Mouse (Mus musculus): Measurements from ENCODE around the gene Zfp59. TPM values are rescaled to one million over a fixed set of nuclear protein-coding genes. Genes with fewer than 3 reads are reported as not detected.

The Zfp59 gene
- polyA plus RNA-seq, 1 experiment from 2014 or later: 10.2 TPM

DNA sequence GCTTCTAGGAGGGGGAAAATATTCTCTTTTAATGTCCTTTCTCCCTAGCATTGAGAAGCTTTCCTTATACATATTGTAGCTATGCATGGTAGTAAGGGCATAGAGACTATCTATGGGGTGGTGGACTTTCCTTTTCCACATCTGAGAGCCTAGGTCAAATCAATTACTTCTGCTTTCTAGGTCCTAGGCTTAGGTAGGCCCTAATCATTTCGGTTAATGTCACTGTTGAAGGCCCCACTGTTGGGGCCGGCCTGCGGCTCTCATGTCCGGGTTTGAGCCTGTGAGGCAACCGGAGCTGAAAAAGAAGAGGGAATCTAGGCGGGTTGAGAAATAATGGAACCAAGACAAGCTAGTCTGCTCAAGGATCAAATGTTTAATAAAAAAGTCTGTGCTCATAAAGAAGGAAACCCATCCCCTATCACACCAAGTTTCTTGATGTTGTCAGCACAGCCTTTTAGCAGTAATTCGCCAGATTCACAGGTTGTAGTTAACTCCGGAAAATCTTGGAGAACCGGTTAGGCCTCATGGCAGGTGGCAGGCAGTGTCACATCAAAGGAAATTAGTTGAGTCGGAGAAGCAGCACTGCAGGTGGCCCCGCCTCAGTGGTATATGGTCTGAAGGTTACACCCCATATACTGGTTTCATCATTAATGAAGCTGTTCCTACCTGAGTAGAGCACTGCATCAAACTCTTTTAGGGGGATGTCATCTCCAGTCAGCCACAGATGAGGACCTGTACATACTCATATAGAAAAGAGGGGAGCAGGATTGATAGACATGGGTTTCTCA, 66.8 kb downstream of the Zfp59 start:
- Histone ChIP-seq H3K27me3 (no peaks in the 10 kb centered on the region), H3K9ac (no peak overlapping the region), H3K4me1 (no peaks in the 10 kb centered on the region), H3K9me3 (peaks cover 9% of the 10 kb centered on the region), H3K27ac (no peak overlapping the region), H3K36me3 (peaks cover 14% of the 10 kb centered on the region), H3K4me2 (replicated peaks) (no peak overlapping the region), H3K4me3 (no peak overlapping the region)
- 68% methylated on average over 11 of the region's 11 CpGs for whole genome bisulfite sequencing
- no peak for ATAC-seq (ENCODE audit: low FRiP score, low read depth)

Other genes starting within 250 kb of the Zfp59 start
- gene Akt2, start 247.1 kb upstream of the Zfp59 start, polyA plus RNA-seq (2015; fragmentation: Nextera tagmentation; extraction: Ambion mirVana): 114 and 117 TPM in 2 replicates
- gene Ttc9b, start 184.7 kb upstream of the Zfp59 start, polyA plus RNA-seq (2015; fragmentation: Nextera tagmentation; extraction: Ambion mirVana): 0.10 TPM in 1 of 2 replicates, not detected in the other
- 8.2 and 8.8 TPM in 2 replicates for gene Map3k10, start 164.0 kb upstream of the Zfp59 start, polyA plus RNA-seq (2015; fragmentation: Nextera tagmentation; extraction: Ambion mirVana)
- gene Zfp607b, start 149.3 kb upstream of the Zfp59 start, polyA plus RNA-seq (2015; fragmentation: Nextera tagmentation; extraction: Ambion mirVana): 4.9 and 6.3 TPM in 2 replicates
- gene Zfp60, start 107.2 kb upstream of the Zfp59 start, polyA plus RNA-seq (2015; fragmentation: Nextera tagmentation; extraction: Ambion mirVana): 47.5 TPM in 2 replicates
- gene Zfp626, start 31.4 kb upstream of the Zfp59 start, polyA plus RNA-seq (2015; fragmentation: Nextera tagmentation; extraction: Ambion mirVana): 2.7 TPM in 2 replicates
- 3.4 and 3.6 TPM in 2 replicates for gene Zfp607a, start 18.9 kb downstream of the Zfp59 start, polyA plus RNA-seq (2015; fragmentation: Nextera tagmentation; extraction: Ambion mirVana)
- gene Zfp974, start 90.9 kb downstream of the Zfp59 start, polyA plus RNA-seq (2015; fragmentation: Nextera tagmentation; extraction: Ambion mirVana): 10.0 and 12.0 TPM in 2 replicates
- gene Zfp780b, start 140.6 kb downstream of the Zfp59 start, polyA plus RNA-seq (2015; fragmentation: Nextera tagmentation; extraction: Ambion mirVana): 23.8 and 24.2 TPM in 2 replicates
- 4.9 and 5.2 TPM in 2 replicates for gene Zfp850, start 175.5 kb downstream of the Zfp59 start, polyA plus RNA-seq (2015; fragmentation: Nextera tagmentation; extraction: Ambion mirVana)
- 340 and 343 TPM in 2 replicates for gene Psmc4, start 211.5 kb downstream of the Zfp59 start, polyA plus RNA-seq (2015; fragmentation: Nextera tagmentation; extraction: Ambion mirVana)
- 0.37 and 0.74 TPM in 2 replicates for gene Fcgbp, start 232.6 kb downstream of the Zfp59 start, polyA plus RNA-seq (2015; fragmentation: Nextera tagmentation; extraction: Ambion mirVana)

Measured in limb, embryonic 13.5 days (tissue).